ENCODE assay signal across 8 mouse cellular contexts in genomic region chr3:102735638-102736037, GRCm38 (mm10). TPM values are rescaled to one million over a fixed set of nuclear protein-coding genes. Genes with fewer than 3 reads are reported as not detected.
A peak's percentile ranks its signal among the peaks of the same experiment; 100 is the strongest.
DNase-seq lines count a peak whose midpoint lies in the region; ATAC-seq and TF ChIP-seq lines count a peak whose summit lies in the region.

No protein-coding gene starts in this region.

- no peaks in the 10 kb centered on the region for H3K36me3 ChIP-seq in kidney, postnatal 0 days (ENCODE audit: insufficient read depth, low read length)
- no peaks in the 10 kb centered on the region for H3K36me3 ChIP-seq in embryonic facial prominence, embryonic 13.5 days
- no peaks in the 10 kb centered on the region for H3K36me3 ChIP-seq in hindbrain, postnatal 0 days (ENCODE audit: insufficient read depth, low read length)
- H3K36me3 ChIP-seq in midbrain, postnatal 0 days (ENCODE audit: insufficient read depth, low read length) = no peaks in the 10 kb centered on the region

- no peak for TF ChIP-seq CTCF in kidney, postnatal 0 days (IDR thresholded peaks at IDR 0.05; ENCODE audit: low read depth)
- no peak for TF ChIP-seq CTCF in hindbrain, postnatal 0 days (IDR thresholded peaks at IDR 0.05; ENCODE audit: low read depth)
- TF ChIP-seq CTCF in midbrain, postnatal 0 days (IDR thresholded peaks at IDR 0.05) = no peak

- H3K9me3 ChIP-seq in kidney, postnatal 0 days (replicated peaks; ENCODE audit: low read length) = no peaks in the 10 kb centered on the region
- H3K9me3 ChIP-seq in embryonic facial prominence, embryonic 13.5 days = no peaks in the 10 kb centered on the region
- no peaks in the 10 kb centered on the region for H3K9me3 ChIP-seq in hindbrain, postnatal 0 days (ENCODE audit: low read length)
- no peaks in the 10 kb centered on the region for H3K9me3 ChIP-seq in midbrain, postnatal 0 days (ENCODE audit: low read length)

- H3K27ac ChIP-seq in kidney, postnatal 0 days = peak overlapping the region; percentile 19; the same call in 1 of the 2 replicates
- no peak overlapping the region for H3K27ac ChIP-seq in embryonic facial prominence, embryonic 13.5 days
- peak overlapping the region; percentile 76 for H3K27ac ChIP-seq in hindbrain, postnatal 0 days
- H3K27ac ChIP-seq in midbrain, postnatal 0 days (ENCODE audit: low read depth, low read length) = peak overlapping the region; percentile 75; the same call in 1 of the 2 replicates

- H3K27me3 ChIP-seq in kidney, postnatal 0 days (ENCODE audit: insufficient read depth, low read length) = no peaks in the 10 kb centered on the region
- no peaks in the 10 kb centered on the region for H3K27me3 ChIP-seq in embryonic facial prominence, embryonic 13.5 days
- no peaks in the 10 kb centered on the region for H3K27me3 ChIP-seq in hindbrain, postnatal 0 days (ENCODE audit: insufficient read depth, low read length)
- no peaks in the 10 kb centered on the region for H3K27me3 ChIP-seq in midbrain, postnatal 0 days (ENCODE audit: insufficient read depth, low read length)

- H3K4me3 ChIP-seq in kidney, postnatal 0 days (replicated peaks; ENCODE audit: low read depth, low read length) = peak overlapping the region; percentile 69
- H3K4me3 ChIP-seq in embryonic facial prominence, embryonic 13.5 days = peak overlapping the region; percentile 71
- peak overlapping the region; percentile 74 for H3K4me3 ChIP-seq in hindbrain, postnatal 0 days (ENCODE audit: low read length)
- H3K4me3 ChIP-seq in midbrain, postnatal 0 days (ENCODE audit: low read depth, low read length) = peak overlapping the region; percentile 55

- H3K9ac ChIP-seq in kidney, postnatal 0 days (ENCODE audit: low read depth, low read length) = no peak overlapping the region
- H3K9ac ChIP-seq in embryonic facial prominence, embryonic 13.5 days = peak overlapping the region; percentile 79
- peak overlapping the region; percentile 72 for H3K9ac ChIP-seq in hindbrain, postnatal 0 days (replicated peaks; ENCODE audit: low read length)
- H3K9ac ChIP-seq in midbrain, postnatal 0 days (replicated peaks; ENCODE audit: low read length, poor library complexity, severe bottlenecking) = peak overlapping the region; percentile 89

- peak overlapping the region; percentile 96 for H3K4me2 ChIP-seq in kidney, postnatal 0 days (ENCODE audit: low read length)
- H3K4me2 ChIP-seq in embryonic facial prominence, embryonic 13.5 days = peak overlapping the region; percentile 87
- peak overlapping the region; percentile 66 for H3K4me2 ChIP-seq in hindbrain, postnatal 0 days (ENCODE audit: low read depth, low read length)
- peak overlapping the region; percentile 89 for H3K4me2 ChIP-seq in midbrain, postnatal 0 days (ENCODE audit: low read depth, low read length, poor library complexity, severe bottlenecking)

- WGBS in kidney, postnatal 0 days = 64% methylated on average over 6 of the region's 6 CpGs
- 60% methylated on average over 6 of the region's 6 CpGs for WGBS in embryonic facial prominence, embryonic 13.5 days
- 42% methylated on average over 6 of the region's 6 CpGs for WGBS in hindbrain, postnatal 0 days
- 48% methylated on average over 6 of the region's 6 CpGs for WGBS in midbrain, postnatal 0 days

- no peak for ATAC-seq in kidney, postnatal 0 days (replicated peaks; ENCODE audit: low FRiP score, low read depth)
- no peak for ATAC-seq in embryonic facial prominence, embryonic 13.5 days (ENCODE audit: insufficient number of reproducible peaks, insufficient read depth, low FRiP score, low TSS enrichment, low read depth)
- ATAC-seq in hindbrain, postnatal 0 days = peak; percentile 21
- ATAC-seq in midbrain, postnatal 0 days (ENCODE audit: low FRiP score) = peak; percentile 7; the same call in 1 of the 2 replicates

- H3K4me1 ChIP-seq in kidney, postnatal 0 days (replicated peaks; ENCODE audit: insufficient read depth, low read length) = 0 out of 2 replicates have a peak, but pooled peaks cover 3% of the 10 kb centered on the region
- H3K4me1 ChIP-seq in embryonic facial prominence, embryonic 13.5 days = peaks cover 29% of the 10 kb centered on the region
- peaks cover 26% of the 10 kb centered on the region for H3K4me1 ChIP-seq in hindbrain, postnatal 0 days (ENCODE audit: insufficient read depth, low read length)
- peaks cover 6% of the 10 kb centered on the region for H3K4me1 ChIP-seq in midbrain, postnatal 0 days (ENCODE audit: insufficient read depth, low read length)

- DNase-seq in kidney, postnatal 0 days (ENCODE audit: low spot score) = no peak
- no peak for DNase-seq in kidney, postnatal 4 days
- no peak for DNase-seq in hindbrain, postnatal 0 days (ENCODE audit: low spot score)
- DNase-seq in midbrain, postnatal 0 days (ENCODE audit: low spot score) = peak; percentile 34
- no peak for DNase-seq in spleen, adult 18-20 months
- DNase-seq in thymus, postnatal 36 days = no peak
- no peak for DNase-seq in yolk sac, embryonic 10.5 days (ENCODE audit: low spot score)

RNA-seq across cellular contexts. Expression of gene Tspan2, which starts 1.3 kb away (rescaled TPM):
- polyA plus RNA-seq in kidney, postnatal 0 days (2015; fragmentation: Nextera tagmentation; extraction: Ambion mirVana) = 8.9 and 9.5 TPM in 2 replicates
- polyA plus RNA-seq in embryonic facial prominence, embryonic 13.5 days (2015; fragmentation: Nextera tagmentation; extraction: Ambion mirVana) = 4.6 and 5.3 TPM in 2 replicates
- 20.3 and 22.5 TPM in 2 replicates for total RNA-seq in hindbrain, postnatal 0 days (2014; rRNA removed)
- polyA plus RNA-seq in hindbrain, postnatal 0 days (2015; fragmentation: Nextera tagmentation; extraction: Ambion mirVana) = 19.4 and 20.0 TPM in 2 replicates
- total RNA-seq in midbrain, postnatal 0 days (2014; rRNA removed) = 25.9 and 26.1 TPM in 2 replicates
- 13.4 and 15.5 TPM in 2 replicates for polyA plus RNA-seq in midbrain, postnatal 0 days (2015; fragmentation: Nextera tagmentation; extraction: Ambion mirVana)

RNA-seq across cellular contexts. Expression of gene Tshb, which starts 46.9 kb away (rescaled TPM):
- polyA plus RNA-seq in kidney, postnatal 0 days (2015; fragmentation: Nextera tagmentation; extraction: Ambion mirVana) = 0.10 and 0.18 TPM in 2 replicates
- polyA plus RNA-seq in embryonic facial prominence, embryonic 13.5 days (2015; fragmentation: Nextera tagmentation; extraction: Ambion mirVana) = 0.07 TPM in 1 of 2 replicates, not detected in the other
- total RNA-seq in hindbrain, postnatal 0 days (2014; rRNA removed) = not detected in 2 replicates
- polyA plus RNA-seq in hindbrain, postnatal 0 days (2015; fragmentation: Nextera tagmentation; extraction: Ambion mirVana) = 0.39 and 0.71 TPM in 2 replicates
- not detected in 2 replicates for total RNA-seq in midbrain, postnatal 0 days (2014; rRNA removed)
- 0.27 and 0.42 TPM in 2 replicates for polyA plus RNA-seq in midbrain, postnatal 0 days (2015; fragmentation: Nextera tagmentation; extraction: Ambion mirVana)

Comparison
In these comparisons a context has a peak if more than half of its experiments do, and no peak if none do; other contexts are left out.
1. ATAC-seq: peak in hindbrain, postnatal 0 days (single experiment) and midbrain, postnatal 0 days (single experiment); none in kidney, postnatal 0 days (single experiment) and embryonic facial prominence, embryonic 13.5 days (single experiment).
2. Peak in every context shown above with its lines, with median percentiles within 50 percentile points of each other: H3K4me2 ChIP-seq and H3K4me3 ChIP-seq.